Mouse (Mus musculus) CD4-positive, CD25-positive, alpha-beta regulatory T cell, adult 4 months (primary cell): ENCODE measurements around the gene Ulk3. TPM values are rescaled to one million over a fixed set of nuclear protein-coding genes. Genes with fewer than 3 reads are reported as not detected.
A peak's percentile ranks its signal among the peaks of the same experiment; 100 is the strongest.

Experiments
- ATAC-seq: one replicate; pipeline ENCODE4 v1.8.0; 2017
- polyA plus RNA-seq, 2 experiments: library from polyadenylated mRNA; unstranded; fragments of 100-300 nt; shearing (Covaris generic); gene quantifications; one replicate each; pipeline ENCODE4 v1.2.1; 2017

Gene Ulk3
- polyA plus RNA-seq, 2 experiments from 2014 or later: 27.0 to 48.2 TPM

DNA sequence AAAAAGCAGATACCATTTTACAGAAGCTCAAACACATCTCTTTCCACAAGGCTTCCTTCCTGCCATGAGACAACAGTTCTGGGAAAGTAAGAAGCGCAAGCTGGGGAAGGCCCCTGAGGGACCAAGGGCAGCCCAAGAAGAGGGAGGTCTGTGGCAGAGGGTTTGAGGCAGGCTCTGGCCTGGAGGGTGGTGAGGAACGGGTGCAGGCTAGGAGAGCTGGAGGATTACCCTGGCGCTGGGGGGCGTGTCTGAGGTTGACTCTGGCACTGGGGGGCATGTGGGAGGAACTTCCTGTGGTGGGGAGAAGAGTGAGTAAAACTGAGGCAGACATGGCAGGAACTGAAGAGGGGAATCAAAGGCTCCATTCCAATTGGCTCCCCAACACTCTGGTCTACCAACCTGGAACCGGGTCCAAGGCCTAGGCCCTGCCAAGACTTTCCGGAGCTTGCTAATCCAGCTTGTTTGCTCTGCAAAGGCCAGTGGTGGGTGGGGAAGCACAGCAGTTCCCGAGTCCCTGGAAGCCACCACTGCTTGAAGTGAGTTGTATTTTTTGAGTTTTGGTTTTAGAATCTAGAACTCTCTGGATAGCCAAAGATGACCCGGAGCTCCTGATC is 28.4 kb downstream of the Ulk3 start:
- no peak for ATAC-seq

GRCm38 (mm10) chr9:57618854-57619253 is 29.6 kb downstream of the Ulk3 start:
- no peak for ATAC-seq

GRCm38 (mm10) chr9:57620674-57621073 is 31.4 kb downstream of the Ulk3 start, which contains the start of gene Lman1l:
Gene Lman1l, minus strand, starts transcription at chr9:57620774.
- ATAC-seq: peak; percentile 40

DNA sequence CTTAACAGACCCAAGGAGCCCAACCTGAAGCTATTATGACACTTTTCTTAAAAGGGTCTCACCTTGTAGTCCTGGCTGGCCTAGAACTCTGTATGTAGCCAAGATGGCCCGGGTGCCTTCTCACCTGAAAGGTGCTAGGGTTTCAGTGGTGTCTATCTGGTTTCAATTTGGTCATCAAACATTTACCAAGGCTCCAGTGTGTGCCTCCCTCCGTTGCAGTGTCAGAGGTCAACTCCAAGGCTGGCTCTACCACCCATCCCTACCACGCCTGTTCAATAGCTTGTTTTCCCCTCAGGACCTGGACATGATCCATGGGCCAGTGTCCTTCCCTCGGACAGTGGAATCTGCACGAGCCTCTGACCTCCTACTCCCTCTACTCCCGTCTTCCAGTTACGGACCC is 35.0 kb downstream of the Ulk3 start:
- no peak for ATAC-seq

GRCm38 (mm10) chr9:57625674-57626500 is 36.6 kb downstream of the Ulk3 start:
- ATAC-seq: no peak

DNA sequence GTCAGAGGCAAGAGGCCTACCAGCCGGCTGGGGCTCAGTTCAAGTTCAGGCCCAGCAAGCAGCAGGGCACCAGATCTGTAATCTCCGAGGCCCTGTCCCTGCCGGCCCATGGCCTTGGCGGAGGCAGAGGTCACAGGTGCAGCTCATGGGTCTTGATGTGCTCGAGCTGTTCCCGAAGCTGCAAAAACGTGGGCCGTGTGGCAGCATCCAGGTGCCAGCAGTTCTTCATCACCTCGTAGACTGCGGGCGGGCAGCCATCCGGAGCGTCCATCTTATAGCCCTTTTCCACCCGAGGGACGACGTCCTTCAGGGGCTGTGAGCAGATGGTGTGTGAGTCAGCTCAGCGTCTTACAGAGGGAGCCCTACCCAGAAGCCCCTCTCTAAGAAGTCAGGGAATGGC is 37.9 kb downstream of the Ulk3 start:
- ATAC-seq: no peak

- ATAC-seq: no peak
These were observed 38.6 kb downstream of the Ulk3 start for GRCm38 (mm10) chr9:57627892-57628291.

- no peak for ATAC-seq
These were observed 39.5 kb downstream of the Ulk3 start for GRCm38 (mm10) chr9:57628717-57629116.

- ATAC-seq: peak; percentile 45
These were observed 40.0 kb downstream of the Ulk3 start for GRCm38 (mm10) chr9:57629118-57629874.

DNA sequence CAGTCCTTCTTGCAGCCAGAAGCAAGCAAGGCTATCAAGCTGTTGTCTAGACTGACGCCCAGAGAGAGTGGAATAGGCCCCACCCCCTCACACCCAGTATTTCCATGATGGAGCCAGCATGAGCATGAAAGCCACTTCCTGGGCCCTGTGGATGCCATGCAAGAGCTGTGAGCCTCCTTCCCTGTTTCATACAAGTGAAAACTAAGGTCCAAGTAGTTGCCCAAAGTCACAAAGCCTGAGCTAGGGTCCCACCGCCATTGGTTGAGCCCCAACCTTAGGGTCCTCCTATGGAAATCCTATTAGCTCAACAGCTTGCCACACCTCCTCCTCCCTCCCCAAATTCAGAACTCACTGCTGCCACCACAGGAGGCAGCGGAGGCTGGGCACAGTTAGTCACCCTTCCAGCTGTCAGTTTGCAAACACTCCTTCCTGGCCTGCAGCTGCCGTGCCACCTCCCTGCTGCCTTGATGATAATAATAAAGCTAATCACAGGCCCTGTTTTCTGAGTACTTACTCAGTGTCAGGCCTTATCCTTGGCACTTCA is 44.3 kb downstream of the Ulk3 start:
- peak; percentile 69 for ATAC-seq

GRCm38 (mm10) chr9:57637272-57637671 is 48.0 kb downstream of the Ulk3 start:
- no peak for ATAC-seq

DNA sequence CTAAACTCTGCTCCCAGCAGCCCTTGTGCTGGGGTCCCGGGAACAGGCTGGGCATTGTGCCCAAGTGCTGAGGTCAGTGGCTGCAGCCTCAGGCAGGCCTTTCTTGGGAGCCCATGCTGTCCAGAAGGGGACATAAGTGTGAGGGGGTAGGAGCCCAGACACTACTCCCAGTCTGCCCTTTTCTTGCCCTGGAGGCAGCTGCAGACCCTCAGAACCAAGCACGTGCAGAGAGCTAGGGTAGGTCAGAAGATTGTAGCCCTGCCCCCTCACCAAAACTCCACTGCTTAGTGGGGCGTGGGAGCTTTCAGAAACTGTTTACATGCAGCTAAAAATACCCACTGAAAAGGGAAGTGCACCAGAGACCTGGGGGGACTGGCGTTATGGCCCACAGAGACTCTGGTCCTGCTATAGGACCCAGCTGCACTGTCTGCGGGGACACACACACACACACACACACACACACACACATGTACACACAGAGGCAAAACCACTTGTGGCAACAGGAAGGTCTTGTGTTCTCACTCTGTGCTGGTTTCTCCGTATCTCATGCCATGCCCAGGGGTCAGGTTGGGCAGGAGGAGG is 48.6 kb downstream of the Ulk3 start:
- ATAC-seq: no peak

DNA sequence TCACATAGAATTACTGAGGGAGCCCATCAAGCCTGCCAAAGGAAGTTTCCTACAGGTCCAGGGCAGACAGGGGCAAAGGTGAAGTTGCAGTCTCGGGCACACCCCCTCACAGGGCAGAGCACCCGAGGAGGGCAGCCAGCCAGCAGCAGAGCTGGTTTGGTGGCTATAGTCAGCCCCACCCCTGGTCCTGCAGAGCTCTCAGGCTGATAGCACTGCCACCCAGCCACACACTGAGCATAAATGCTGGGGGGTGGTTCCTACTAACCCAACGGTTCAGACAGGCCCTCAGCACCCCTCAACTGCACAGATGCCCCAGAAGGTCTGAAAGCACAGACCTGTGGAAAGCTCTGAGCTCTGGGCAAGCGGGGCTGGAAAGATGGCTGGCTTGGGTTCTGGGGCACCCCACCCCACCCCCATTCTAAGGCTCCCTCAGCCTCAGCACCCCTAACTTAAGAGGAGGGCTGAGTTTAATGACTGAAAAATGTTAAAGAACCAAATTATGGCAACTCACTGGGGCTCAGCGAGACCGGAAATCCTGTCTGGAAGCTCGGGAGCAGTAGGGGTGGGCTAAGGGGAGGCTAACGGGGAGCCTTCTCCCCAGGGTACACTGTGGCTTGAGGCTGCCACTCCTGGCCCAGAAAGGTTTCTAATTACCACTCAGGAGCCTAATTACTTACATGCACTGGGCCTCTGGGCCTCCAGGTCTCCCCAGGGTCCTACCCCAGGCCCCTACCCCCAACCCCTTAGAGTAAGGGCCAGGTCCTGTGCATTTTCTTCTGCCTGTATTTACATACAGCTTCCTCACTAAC is 49.6 kb downstream of the Ulk3 start:
- ATAC-seq: no peak

DNA sequence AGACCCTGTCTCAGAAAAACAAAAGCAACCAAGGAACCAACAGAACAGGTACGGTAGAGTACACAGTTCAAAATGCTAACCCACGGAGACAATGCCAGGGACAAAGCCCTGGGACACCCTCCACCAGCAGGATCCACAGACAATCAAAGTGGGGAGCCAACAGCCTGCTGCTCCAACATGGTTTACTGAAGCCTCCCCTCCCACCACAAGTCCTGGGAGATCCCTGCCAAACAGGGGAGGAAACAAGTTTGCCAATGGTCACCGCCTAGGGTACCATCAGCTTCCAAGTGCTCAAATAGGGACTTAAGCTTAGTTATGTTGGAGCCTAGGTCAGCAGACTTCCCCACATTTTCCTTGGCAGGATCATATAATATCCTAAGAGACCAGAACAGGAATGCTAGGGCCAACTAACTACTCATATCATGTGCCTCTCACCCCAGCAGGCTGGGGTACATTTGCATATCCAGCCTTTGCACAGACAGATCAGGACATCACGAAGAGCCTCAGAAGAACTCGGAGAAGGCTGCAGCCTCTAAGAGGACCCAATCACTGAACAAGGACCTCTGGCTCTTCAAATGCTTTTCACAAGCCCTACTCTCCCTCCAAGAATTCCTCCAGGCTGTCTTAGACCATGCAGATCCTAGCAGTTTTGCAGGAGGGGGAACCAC is 50.5 kb downstream of the Ulk3 start:
- no peak for ATAC-seq

DNA sequence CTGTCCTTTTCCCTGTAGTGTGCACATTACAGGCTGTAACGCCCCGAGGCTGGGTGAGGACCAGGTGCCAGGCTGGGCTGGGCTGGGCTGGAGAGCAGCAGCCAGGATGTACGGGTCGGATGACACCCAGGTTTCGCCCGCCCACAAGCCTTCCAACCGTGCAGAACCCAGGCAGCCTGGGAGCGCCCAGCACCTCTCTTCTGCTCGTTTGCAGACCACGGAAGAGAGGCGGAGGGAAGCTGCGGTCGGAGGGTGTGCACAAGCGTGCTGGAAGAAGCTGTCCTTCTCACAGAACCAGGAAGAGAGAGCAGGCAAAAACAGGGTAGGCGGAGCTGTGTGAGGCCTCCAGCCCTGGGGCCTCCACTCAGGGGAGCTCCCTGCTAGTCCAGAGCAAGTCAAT is 51.1 kb downstream of the Ulk3 start:
- peak; percentile 83 for ATAC-seq

DNA sequence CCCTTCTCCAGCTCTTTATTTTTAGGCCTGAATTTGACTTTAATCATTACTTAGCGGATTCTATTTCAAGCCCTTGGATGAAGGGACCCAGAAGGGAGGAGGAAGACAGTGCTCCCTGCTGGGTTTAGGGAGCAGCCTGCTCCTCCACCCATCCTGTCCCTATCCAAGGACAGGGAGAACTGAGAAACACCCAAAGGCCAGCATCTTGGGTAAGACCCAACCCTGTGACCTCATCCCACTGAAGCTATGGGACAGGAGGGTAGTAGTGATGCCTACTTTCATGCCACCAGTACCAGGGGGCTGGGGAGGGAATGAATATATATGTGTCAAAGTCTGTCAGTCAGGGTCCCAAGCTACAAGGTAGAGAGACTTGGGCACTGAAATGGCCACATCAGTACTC is 51.8 kb downstream of the Ulk3 start:
- ATAC-seq: no peak

- ATAC-seq: no peak
These were observed 52.7 kb downstream of the Ulk3 start for GRCm38 (mm10) chr9:57641775-57642550.

DNA sequence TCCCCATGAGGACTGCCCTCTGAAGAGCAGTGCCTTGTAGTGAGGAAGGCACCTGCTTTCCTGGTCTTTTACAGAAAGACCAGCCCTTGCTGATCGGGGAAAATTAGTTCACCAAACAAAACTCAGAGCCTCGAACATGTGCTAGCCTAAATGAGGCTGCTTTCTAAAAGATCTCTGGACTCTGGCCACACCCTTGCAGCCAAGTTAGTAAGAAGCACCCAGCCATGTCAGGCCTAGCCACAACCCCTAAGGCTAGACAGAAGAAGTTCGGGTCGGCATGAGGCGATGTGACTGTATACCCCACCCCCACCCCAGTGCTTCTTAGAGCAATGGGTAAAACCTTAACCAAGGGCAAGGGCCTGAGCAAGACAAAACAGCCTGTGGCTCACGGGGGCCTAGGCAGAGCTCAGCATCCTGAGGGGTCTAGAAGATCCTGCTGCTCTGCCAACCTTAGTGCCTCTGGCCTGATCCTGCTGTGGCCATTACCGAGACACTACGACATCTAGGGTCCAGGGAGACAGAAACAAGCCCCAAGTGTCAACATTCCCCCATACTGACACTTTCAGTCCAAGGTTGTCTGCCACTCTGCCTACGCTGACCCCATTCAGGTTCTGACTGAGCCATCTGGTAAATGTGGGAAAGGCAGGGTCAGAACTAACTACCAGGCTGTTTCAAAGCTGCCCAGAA is 54.1 kb downstream of the Ulk3 start:
- no peak for ATAC-seq

DNA sequence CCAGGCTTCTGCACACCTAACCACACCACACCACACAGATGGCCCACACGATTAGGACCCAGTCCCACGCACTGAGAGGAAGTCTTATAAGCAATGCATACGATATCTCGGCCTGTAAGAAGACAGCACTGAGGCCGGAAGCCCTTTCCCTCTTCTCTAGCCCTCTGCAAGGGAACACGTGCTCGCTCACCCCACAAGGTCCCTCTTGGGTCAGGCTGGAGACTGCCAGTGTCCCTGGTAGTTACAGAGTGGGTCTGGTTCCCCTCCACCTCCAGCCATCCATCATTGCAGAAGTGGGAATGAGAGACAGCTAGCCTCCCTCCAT is 54.6 kb downstream of the Ulk3 start:
- ATAC-seq: no peak

DNA sequence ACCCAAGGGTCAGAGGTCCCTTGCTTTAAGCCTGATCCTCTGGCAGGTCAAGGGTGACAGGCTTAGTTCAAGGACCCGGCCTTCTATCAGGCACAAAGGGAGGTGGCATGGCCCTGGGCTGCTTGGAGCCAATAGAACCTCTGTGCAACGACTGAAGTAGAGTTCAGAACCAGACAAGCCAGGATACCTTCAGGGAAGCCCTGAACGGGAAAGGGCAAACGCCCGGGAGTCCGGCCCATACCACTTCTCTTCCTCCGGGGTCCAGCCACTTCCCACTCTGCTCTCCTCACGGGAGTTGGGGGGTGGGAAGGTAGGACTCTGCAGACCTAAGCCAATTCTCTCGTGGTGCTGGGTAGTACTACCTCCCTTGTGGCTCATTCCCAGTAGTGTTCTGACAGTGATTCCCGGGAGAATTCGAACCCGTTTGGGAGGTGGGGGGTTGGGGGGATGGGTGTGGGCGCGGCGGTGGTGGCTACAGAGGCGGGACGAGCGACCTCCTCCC is 55.2 kb downstream of the Ulk3 start:
- no peak for ATAC-seq
